Mouse (Mus musculus) embryonic fibroblast, embryonic 13.5 days (primary cell): ENCODE results near the gene Arntl.

Experiments used
- CTCF ChIP-seq: IDR thresholded peaks from 2 replicates; pipeline ENCODE4 v1.5.1; 2011; ENCODE audit warnings: mild to moderate bottlenecking, control low read depth, low read length, moderate library complexity, borderline replicate concordance; ENCODE audit not compliant: insufficient read depth
- POLR2A ChIP-seq: IDR thresholded peaks from 2 replicates; pipeline ENCODE4 v1.6.1; 2011; ENCODE audit warnings: low read depth, mild to moderate bottlenecking, control low read depth, low read length, moderate library complexity

- TF ChIP-seq POLR2A (no peak), CTCF (no peak)
Observed at GRCm38 (mm10) chr7:113191787-113192186, 15.5 kb upstream of the Arntl start.
